Mouse (Mus musculus): ENCODE data around the gene Aagab.

The Aagab gene

GRCm38 (mm10) chr9:63602043-63602939 lies at the start of gene Aagab, which contains the start of gene Iqch:
Aagab (plus strand) TSS chr9:63602660.
Iqch (minus strand) TSS chr9:63602493.
- peak; percentile 98 to 99 for DNase-seq (ENCODE audit: low spot score in 2 of 2)

GRCm38 (mm10) chr9:63553628-63554027 lies 48.8 kb upstream of the Aagab start:
- DNase-seq (ENCODE audit: low spot score in 2 of 2), result no peak

- DNase-seq (ENCODE audit: low spot score in 2 of 2), result peak in 1 of 2 experiments; percentile 13
Observed at GRCm38 (mm10) chr9:63555460-63555990, 46.9 kb upstream of the Aagab start.

- DNase-seq (ENCODE audit: low spot score in 2 of 2), result no peak
Observed at GRCm38 (mm10) chr9:63556316-63556715, 46.1 kb upstream of the Aagab start.

GRCm38 (mm10) chr9:63556933-63557332 lies 45.5 kb upstream of the Aagab start:
- DNase-seq (ENCODE audit: low spot score in 2 of 2), result no peak

GRCm38 (mm10) chr9:63561931-63562330 lies 40.5 kb upstream of the Aagab start:
- DNase-seq (ENCODE audit: low spot score in 2 of 2), result no peak

GRCm38 (mm10) chr9:63563436-63563835 lies 39.0 kb upstream of the Aagab start:
- DNase-seq (ENCODE audit: low spot score in 2 of 2), result no peak

GRCm38 (mm10) chr9:63568314-63568713 lies 34.1 kb upstream of the Aagab start:
- DNase-seq (ENCODE audit: low spot score in 2 of 2), result no peak

- no peak for DNase-seq (ENCODE audit: low spot score in 2 of 2)
Observed at GRCm38 (mm10) chr9:63568808-63569207, 33.7 kb upstream of the Aagab start.

- DNase-seq (ENCODE audit: low spot score in 2 of 2), result no peak
Observed at GRCm38 (mm10) chr9:63571895-63572294, 30.6 kb upstream of the Aagab start.

- no peak for DNase-seq (ENCODE audit: low spot score in 2 of 2)
Observed at GRCm38 (mm10) chr9:63572874-63573273, 29.6 kb upstream of the Aagab start.

- DNase-seq (ENCODE audit: low spot score in 2 of 2), result no peak
Observed at GRCm38 (mm10) chr9:63577469-63577868, 25.0 kb upstream of the Aagab start.

- no peak for DNase-seq (ENCODE audit: low spot score in 2 of 2)
Observed at GRCm38 (mm10) chr9:63579644-63580043, 22.8 kb upstream of the Aagab start.

- no peak for DNase-seq (ENCODE audit: low spot score in 2 of 2)
Observed at GRCm38 (mm10) chr9:63580046-63580445, 22.4 kb upstream of the Aagab start.

GRCm38 (mm10) chr9:63581778-63582177 lies 20.7 kb upstream of the Aagab start:
- no peak for DNase-seq (ENCODE audit: low spot score in 2 of 2)

GRCm38 (mm10) chr9:63585251-63585650 lies 17.2 kb upstream of the Aagab start:
- no peak for DNase-seq (ENCODE audit: low spot score in 2 of 2)

- DNase-seq (ENCODE audit: low spot score in 2 of 2), result no peak
Observed at GRCm38 (mm10) chr9:63589209-63589608, 13.3 kb upstream of the Aagab start.

- DNase-seq (ENCODE audit: low spot score in 2 of 2), result no peak
Observed at GRCm38 (mm10) chr9:63590592-63590991, 11.9 kb upstream of the Aagab start.

- DNase-seq (ENCODE audit: low spot score in 2 of 2), result no peak
Observed at GRCm38 (mm10) chr9:63591661-63592256, 10.7 kb upstream of the Aagab start.

GRCm38 (mm10) chr9:63595032-63595431 lies 7.4 kb upstream of the Aagab start:
- DNase-seq (ENCODE audit: low spot score in 2 of 2), result no peak

GRCm38 (mm10) chr9:63595652-63596051 lies 6.8 kb upstream of the Aagab start:
- DNase-seq (ENCODE audit: low spot score in 2 of 2), result no peak

- DNase-seq (ENCODE audit: low spot score in 2 of 2), result no peak
Observed at GRCm38 (mm10) chr9:63596660-63597059, 5.8 kb upstream of the Aagab start.

- peak; percentile 45 to 49 for DNase-seq (ENCODE audit: low spot score in 2 of 2)
Observed at GRCm38 (mm10) chr9:63603849-63604248, 1.4 kb downstream of the Aagab start.
